Mouse (Mus musculus) cerebellum, adult 9-10 months (tissue): ENCODE measurements around the gene Mmp24.
A peak's percentile ranks its signal among the peaks of the same experiment; 100 is the strongest.
"Not testable (repeated sequence)": the region's sequence is repeated elsewhere in the genome, so short reads cannot be mapped to it uniquely, and the experiment has no call there.

Experiments used
- DNase-seq: peaks from one replicate; pipeline ENCODE4 v3.0.0; 2022

Mmp24 gene

DNA sequence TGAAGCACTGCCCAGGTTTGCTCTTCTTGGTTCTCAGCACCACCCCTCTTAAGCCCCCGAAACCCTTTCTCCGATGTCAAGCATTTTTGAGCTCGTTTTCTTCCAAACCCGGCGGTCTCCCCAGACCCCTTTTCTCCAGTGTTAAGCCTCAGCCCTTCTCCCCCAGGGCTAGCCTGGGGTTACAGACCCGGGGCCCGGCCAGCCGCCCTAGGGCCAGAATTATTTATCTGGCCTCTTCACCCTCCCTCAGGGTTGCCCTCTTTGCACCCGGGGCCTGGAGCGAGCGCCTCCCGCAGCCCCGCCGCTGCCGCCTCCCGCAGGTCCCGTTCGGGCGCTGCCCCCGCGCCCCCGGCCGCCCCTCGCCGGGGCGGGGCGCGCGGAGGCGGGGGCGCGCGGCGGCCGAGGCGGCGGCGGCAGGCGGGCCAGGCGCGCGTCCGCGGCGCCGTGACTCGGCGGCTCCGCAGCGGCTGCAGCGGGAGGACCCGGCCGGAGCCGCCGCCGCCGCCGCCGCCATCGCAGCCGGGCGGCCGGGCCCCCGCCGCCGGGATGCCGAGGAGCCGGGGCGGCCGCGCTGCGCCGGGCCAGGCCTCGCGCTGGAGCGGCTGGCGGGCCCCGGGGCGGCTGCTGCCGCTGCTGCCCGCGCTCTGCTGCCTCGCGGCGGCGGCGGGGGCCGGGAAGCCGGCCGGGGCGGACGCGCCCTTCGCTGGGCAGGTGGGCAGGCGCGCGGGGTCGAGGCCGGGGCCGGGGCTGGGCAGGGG is at the start of gene Mmp24:
Mmp24 (plus strand) TSS at position 416 of the 758 bp plus-strand sequence.
- no peak for DNase-seq

DNA sequence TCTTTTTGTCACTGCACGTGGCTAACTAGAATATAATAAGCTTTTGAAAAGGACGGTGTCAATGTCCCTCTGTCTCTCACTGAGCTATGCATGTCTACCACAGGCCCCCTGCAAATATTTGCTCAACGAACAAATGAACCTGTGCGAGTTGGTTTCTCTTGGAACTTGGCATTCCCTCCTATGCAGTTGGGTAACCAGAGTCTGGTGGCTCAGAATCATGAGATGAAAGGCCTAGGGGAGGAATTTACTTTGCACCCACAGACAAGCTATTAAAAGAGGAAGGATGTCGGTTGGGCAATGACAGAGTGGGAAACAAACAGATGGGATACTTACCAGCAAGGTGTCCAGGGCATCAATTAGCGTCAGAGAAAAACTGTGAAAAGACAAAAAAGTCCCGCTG is 48.8 kb upstream of the Mmp24 start:
- no peak for DNase-seq

DNA sequence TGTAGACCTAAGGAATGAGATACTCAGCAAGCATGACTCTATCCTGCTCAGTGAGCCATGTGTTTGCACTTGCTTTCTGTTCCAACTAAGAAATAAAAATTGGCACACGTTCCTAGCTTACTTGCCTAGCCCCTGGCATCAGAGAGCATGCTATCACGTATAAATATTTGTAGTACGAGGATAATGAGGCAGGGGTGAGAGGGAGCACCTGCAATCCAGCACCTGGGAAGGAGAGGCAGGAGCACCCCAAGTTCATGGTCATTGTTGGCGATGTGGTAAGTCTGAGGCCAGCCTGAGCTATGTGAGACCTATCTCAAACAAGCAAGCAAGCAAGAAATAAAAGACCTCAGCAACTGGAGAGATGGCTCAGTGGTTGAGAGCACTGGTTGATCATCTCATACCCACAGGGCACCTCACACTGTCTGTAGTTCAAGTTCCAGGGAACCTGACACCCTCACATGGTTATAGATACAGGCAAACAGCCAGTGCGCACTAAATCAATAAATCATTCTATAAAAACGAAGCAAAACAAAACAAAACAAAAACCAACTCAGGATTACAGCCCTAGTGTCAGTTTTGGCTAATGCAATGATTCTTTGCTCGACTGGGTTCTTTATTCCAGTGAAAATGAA is 47.3 kb upstream of the Mmp24 start:
- no peak for DNase-seq

DNA sequence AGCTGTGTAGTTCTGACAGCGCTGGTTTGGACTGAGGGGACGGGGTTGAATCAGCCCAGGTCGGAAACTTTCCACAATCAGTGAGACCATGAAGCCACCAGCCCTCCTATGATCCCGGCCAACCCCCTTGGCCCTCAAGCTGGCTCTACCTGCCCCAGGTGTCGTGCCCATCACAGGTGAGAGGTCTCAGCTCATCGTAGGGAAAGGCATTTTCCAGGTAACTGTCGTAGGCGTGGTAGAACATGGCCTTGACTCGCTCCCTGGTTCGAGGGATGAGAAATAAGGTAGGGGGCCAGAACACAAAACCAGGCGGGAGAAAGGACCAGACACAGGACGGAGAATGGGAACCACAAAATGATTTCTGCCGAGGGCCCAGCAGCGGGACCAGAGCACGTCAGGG is 46.4 kb upstream of the Mmp24 start:
- peak; percentile 41 for DNase-seq

DNA sequence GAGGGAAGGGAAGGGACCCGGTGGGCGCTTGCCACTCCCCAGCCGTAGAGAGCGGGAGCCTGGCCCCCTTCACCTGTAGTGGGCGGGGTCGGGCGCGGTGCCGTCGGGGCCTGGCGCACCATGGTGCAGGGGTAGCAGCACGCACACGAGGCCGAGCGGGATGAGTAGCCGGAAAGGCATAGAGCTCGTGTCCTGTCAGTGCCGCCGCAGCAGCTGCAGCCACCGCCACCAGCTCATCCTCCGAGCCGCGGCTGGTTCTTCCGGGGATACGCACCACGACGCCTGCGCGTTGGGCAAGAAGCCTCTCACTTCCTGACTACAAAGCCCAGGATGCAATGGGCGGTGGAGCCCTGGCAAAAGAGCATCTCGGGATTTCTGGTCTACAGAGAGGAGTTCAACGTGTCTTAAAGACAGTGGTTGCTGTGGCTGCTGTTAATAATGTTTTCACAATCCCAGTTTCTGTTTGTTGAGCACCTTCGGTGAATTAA is 45.9 kb upstream of the Mmp24 start, which contains the start of gene Edem2:
Edem2 (minus strand) TSS at position 318 of the 488 bp plus-strand sequence.
- peak; percentile 91 for DNase-seq

- no peak for DNase-seq
These were observed 40.1 kb upstream of the Mmp24 start for GRCm38 (mm10) chr2:155735080-155735479.

DNA sequence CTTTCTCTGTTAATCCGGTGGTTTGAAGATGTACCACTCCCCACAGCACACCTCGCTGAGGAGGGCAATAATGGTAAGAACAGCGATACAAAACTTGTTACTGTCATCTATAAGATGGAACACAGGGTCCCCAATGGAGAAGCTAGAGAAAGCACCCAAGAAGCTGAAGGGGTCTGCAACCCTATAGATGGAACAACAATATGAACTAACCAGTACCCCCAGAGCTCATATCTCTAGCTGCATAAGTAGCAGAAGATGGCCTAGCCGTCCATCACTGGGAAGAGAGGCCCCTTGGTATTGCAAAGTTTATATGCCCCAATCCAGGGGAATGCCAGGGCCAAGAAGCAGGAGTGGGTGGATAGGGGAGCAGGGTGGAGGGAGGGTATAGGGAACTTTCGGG is 39.4 kb upstream of the Mmp24 start, which contains the start of gene Gm17581:
Gm17581 (minus strand) TSS at position 101 of the 400 bp plus-strand sequence.
- DNase-seq: not testable (repeated sequence)

DNA sequence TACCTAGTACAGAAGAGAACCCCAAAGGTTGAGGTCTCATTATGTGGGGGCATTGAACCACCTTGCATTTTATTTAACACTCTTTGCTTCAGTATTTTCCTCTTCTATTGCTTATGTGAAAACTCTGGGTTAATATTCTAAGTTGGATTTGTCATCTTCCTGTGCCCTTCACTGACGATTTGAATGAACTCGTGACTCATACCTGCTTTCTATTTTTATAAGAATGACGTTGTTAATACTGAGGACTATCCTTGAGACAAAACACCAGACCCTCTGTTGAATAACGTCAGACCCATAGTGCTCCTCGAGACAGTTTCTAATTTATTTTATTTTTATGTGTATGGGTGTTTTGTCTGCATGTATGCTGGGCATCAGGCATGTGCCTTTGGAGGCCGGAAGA is 38.2 kb upstream of the Mmp24 start:
- no peak for DNase-seq

GRCm38 (mm10) chr2:155737803-155738202 is 37.3 kb upstream of the Mmp24 start:
- DNase-seq: no peak

- no peak for DNase-seq
These were observed 32.9 kb upstream of the Mmp24 start for GRCm38 (mm10) chr2:155742211-155742610.

DNA sequence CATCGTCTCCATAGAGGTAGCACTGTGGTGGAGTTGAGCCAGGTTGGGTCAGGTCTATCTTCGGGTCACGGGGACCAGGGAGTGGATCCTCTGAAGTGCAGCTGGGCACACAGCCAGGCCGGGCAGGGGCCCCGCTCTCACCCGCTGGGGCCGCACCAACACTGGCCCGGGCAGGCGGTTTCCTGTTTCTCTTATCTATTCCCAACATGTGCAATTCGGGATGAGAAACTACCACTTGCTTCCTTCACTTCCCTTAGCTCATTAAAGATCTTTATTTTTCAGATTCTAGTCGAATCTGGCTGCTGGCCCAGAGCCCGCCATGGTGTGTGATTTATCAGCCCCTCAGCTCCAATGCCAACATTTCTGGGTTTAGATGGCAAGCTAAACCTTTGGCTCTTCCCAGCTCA is 32.2 kb upstream of the Mmp24 start:
- no peak for DNase-seq

DNA sequence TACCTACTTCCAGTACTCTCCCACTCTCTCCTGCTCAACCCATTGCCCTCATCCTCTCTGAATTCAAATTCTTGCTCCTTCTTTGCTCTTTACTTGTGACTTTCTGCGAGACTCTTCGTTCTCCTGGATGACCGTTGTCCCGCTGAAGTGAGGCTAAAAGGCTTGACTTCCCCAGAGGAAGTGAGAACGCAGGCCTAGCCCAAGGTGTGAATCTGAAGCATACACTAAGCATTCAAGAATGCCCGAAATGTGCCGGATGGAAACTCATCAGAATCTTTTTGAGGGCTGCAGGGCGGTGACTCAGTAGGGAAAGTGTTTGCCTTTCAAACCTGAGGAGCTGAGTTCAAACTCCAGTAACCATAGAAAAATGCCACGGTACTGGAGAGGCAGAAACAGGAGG is 31.8 kb upstream of the Mmp24 start:
- no peak for DNase-seq

DNA sequence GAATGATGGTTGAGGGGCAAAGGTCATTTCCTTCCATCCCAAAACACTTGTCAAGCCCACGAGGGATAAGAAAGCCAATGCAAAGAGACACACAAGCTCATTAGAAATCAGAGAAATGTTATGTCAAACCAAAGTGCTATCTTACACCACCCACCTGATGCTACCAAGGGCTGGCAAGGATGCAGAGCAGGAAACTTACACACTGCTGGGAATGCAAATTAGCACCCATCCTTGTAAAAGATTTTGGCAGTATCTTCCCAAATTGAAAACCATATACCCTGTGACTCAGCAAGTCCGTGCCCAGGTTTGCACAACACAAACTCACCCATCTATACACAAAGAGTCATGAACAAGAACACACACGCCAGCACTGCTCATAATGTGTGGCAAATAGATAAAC is 29.7 kb upstream of the Mmp24 start:
- DNase-seq: no peak

DNA sequence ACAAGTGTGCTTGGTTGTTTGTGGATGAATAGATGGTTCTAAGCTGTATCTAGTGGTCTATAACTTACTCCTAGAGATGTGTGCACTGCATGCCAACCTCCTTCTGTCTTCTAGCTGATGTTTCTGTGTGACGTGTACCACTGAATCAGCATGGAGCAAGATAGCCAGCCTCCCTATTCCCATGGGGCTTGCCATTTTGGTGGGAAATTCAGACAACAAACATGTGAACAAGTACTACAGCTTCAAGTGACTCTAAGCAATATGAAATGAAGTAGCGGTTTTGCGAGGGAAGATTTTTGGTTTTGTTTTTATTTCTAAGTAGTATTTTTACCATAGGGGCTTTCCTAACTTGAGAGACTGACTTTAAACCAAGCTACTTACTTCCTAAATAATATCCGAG is 25.7 kb upstream of the Mmp24 start:
- no peak for DNase-seq

GRCm38 (mm10) chr2:155751014-155751786 is 23.9 kb upstream of the Mmp24 start, which contains the start of gene Procr:
Gene Procr (plus strand): TSS chr2:155751117.
- no peak for DNase-seq

DNA sequence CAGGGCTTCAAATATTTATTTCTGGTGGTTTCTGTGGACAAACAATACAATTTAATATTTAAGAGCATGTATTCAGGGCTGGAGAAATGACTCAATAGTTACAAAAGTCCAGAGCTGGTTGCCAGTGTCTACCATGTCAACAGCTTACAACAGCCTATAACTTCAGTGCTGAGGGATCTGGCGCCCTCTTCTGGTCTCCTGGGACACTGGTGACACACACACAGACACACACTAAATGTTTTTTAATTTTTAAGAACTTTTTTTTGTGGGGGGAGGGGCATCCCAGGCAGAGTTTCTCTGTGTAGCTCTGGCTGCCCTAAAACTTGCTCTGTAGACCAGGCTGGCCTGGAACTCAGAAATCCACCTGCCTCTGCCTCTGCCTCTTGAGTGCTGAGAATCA is 19.4 kb upstream of the Mmp24 start:
- peak; percentile 18 for DNase-seq

DNA sequence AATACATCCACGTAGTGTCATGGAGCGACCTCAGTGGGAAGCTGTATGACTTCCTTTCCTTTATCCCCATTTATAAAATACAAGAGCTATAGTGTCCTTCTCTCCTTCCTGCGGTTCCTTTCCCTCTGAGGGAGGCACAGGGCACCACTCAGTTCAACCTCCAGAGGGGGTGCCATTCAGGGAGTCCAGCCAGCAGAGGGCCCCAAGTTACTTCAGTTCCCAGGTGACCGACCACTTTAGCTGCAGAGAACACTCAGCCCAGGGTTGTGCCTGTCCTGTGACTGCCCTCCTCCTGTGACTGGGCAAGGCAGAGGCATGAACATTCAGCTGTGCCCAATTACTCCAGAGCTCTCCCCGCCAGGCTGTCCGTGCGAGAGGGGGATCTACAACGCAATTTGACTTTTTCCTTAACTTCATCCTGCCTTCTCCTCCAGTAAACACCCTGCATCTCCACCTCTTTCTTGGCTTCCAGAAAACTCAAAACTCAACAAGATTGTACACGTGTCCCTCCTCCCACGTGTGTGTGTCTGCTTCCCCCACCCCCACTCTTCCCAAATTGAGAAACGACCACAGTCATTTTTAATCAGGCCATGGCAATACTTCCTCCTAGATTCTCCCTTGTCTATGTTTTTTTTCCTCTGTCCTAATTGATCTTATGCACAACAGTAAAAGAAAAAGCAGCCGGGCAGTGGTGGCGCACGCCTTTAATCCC is 18.1 kb upstream of the Mmp24 start:
- peak; percentile 61 for DNase-seq

GRCm38 (mm10) chr2:155764679-155765418 is 10.3 kb upstream of the Mmp24 start:
- DNase-seq: peak; percentile 86

- peak; percentile 63 for DNase-seq
These were observed 1.5 kb upstream of the Mmp24 start for GRCm38 (mm10) chr2:155773664-155774063.

DNA sequence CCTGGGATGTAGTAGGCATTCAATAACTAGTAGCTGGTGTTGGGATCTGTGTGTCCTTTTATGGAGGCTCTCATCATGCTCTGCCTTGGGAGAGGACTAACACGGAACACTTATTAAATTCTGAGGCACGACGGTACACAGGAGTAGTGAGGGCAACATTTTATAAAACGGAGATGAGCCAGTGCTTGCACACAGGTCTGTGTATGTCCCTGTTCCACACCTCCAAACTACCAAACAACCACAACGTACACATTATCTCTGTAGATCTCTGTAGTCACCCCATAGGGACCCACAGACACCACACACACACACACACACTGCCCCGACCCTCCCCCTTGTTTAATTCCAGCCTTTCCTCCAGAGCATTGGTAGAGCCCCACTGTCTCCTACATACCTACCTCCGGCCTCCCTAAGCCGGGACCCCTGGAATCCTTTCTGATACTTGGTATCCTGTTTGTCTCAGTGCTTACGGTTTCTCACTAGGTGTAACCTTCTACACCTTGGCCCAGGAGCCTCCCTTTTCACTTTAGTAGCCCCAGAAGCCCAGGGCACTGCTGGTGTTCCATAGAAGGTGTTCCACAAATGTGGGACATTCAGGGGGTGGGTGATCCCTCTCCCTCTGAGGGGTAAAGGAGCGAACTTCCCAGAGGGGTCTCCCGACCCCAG is 748 bp upstream of the Mmp24 start:
- DNase-seq: peak; percentile 71

- DNase-seq: peak; percentile 87
These were observed 632 bp downstream of the Mmp24 start for GRCm38 (mm10) chr2:155775685-155776263.
